Mouse (Mus musculus): ENCODE results near the gene Plcb4.

DNA sequence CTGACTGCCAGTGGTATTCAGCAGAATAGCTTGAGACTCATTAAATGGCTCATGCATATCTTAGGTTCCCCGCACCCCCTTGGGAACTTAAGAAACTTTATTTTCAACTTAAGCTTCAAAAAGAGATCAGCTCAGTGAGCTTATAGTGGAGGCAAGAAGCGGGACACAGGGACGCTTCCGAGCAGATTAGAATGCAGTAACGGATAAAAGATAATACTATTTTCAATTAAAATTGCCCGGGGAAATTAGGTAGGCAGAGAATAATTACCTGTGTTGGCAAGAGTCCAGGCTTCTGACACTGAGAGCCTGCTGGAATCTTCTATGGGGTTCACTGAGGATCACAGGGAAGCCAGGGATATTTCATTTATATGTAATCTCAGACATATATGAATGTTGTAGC, 141.6 kb downstream of the Plcb4 start:
- TF ChIP-seq CTCF (IDR thresholded peaks at IDR 0.05; ENCODE audit: extremely low read depth, insufficient read depth, low read length) (no peak), POLR2A (IDR thresholded peaks at IDR 0.05; ENCODE audit: extremely low read depth, insufficient read depth, low read length) (no peak)
